Mouse (Mus musculus): ENCODE measurements around the gene Usp48. TPM values are rescaled to one million over a fixed set of nuclear protein-coding genes. Genes with fewer than 3 reads are reported as not detected.

Usp48 gene
- polyA plus RNA-seq, 1 experiment from 2014 or later, result 62.9 TPM

DNA sequence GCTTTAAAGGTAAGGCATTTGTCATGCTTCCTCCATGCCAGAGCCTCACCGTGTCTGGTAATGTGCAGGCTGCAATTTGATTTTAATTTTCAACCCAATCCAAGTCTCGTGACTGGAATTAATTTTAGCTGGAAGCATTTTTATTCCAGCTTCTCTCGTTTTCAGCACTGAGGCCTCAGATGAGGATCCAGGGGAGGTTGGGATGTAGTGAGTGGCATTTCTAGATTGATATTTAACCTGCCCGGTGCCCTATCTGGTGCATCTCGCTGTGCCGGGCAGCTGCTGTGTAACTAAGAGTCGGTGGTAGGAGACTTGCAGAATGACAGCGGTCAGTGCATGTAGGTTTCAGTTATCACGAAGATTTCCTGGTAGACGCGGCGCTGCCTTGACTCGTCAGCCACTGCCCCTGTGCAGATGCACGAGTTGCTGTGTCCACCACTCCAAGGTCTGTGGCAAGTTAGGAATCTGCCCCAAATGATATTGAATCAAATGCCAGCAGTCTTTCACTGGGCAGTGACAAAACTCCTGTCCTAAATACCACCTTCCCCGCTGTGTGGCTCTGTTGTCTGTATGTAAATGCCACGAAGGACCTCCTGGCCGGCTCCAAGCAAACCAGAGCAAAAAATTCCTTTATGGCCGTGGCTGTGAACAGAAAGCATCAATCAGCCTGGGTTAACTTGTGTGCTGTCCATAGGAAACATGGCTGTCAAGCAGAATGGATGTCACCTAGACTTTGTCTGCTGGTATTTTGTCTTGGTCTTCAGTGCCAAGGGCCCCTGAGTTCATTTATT is 61.9 kb downstream of the Usp48 start:
- Histone ChIP-seq H3K27me3 (ENCODE audit: insufficient read depth, low read length) (no peaks in the 10 kb centered on the region), H3K27ac (ENCODE audit: low read length) (peak overlapping the region; percentile 70), H3K9me3 (ENCODE audit: low read length) (no peaks in the 10 kb centered on the region), H3K36me3 (ENCODE audit: insufficient read depth, low read length) (peaks cover 55% of the 10 kb centered on the region), H3K4me3 (ENCODE audit: low read length) (no peak overlapping the region), H3K4me1 (ENCODE audit: insufficient read depth, low read length) (peaks cover 8% of the 10 kb centered on the region), H3K4me2 (replicated peaks; ENCODE audit: low read depth, low read length) (no peak overlapping the region), H3K9ac (replicated peaks; ENCODE audit: low read length) (no peak overlapping the region)
- WGBS, result 83% methylated on average over 18 of the region's 18 CpGs
- ATAC-seq (ENCODE audit: low FRiP score, low TSS enrichment), result no peak

DNA sequence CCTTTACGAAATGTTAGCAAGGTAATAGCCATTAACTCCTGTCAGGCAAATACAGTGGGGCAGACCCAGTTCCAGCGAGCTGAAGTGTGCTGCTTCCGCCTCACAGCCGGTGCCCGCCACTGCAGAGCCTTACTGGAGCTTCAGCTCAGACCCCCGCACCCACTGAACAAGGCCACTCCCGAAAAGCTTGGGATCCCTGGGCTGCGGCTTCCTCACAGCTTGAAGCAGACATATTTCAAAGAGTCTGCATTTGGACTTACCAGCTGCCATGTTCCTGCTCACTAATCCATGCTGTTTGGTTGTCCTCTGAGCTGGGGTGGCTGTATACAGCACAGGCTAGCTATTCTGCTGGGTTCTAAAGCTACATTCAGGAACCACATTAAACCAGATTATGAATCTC is 64.1 kb downstream of the Usp48 start:
- peaks cover 41% of the 10 kb centered on the region for H3K36me3 ChIP-seq (ENCODE audit: insufficient read depth, low read length)
- H3K27ac ChIP-seq (ENCODE audit: low read length), result peak overlapping the region; percentile 31; the same call in 1 of the 2 replicates
- no peak for ATAC-seq (ENCODE audit: low FRiP score, low TSS enrichment)
- no peak overlapping the region for H3K4me2 ChIP-seq (replicated peaks; ENCODE audit: low read depth, low read length)
- no peaks in the 10 kb centered on the region for H3K27me3 ChIP-seq (ENCODE audit: insufficient read depth, low read length)
- no peak overlapping the region for H3K9ac ChIP-seq (replicated peaks; ENCODE audit: low read length)
- no peak overlapping the region for H3K4me3 ChIP-seq (ENCODE audit: low read length)
- H3K4me1 ChIP-seq (ENCODE audit: insufficient read depth, low read length), result peaks cover 14% of the 10 kb centered on the region
- no peaks in the 10 kb centered on the region for H3K9me3 ChIP-seq (ENCODE audit: low read length)
- 82% methylated on average over 8 of the region's 8 CpGs for WGBS

DNA sequence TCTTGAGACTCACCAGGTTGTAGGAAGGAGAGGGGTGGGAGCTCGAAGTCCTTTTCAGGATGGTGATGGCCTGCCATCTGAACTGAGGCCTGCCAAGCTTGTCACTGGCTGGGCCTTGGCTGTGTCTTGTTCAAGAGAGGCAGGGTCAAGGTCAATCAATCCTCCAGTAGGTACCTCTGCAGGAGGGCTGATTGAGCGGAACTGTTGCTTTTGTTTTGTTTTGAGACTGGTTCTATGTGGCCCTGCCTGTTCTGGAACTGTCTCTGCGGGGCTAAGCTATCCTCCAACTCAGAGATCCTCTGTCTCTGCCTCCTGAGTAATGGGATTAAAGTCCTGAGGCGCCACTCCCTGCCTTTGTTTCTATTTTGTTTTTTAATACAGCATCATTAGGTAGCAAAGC is 66.0 kb downstream of the Usp48 start:
- Histone ChIP-seq H3K36me3 (ENCODE audit: insufficient read depth, low read length) (peaks cover 28% of the 10 kb centered on the region), H3K4me1 (ENCODE audit: insufficient read depth, low read length) (peaks cover 21% of the 10 kb centered on the region), H3K4me3 (ENCODE audit: low read length) (no peak overlapping the region), H3K9ac (replicated peaks; ENCODE audit: low read length) (no peak overlapping the region), H3K27me3 (ENCODE audit: insufficient read depth, low read length) (peaks cover 14% of the 10 kb centered on the region), H3K27ac (ENCODE audit: low read length) (no peak overlapping the region), H3K9me3 (ENCODE audit: low read length) (no peaks in the 10 kb centered on the region), H3K4me2 (replicated peaks; ENCODE audit: low read depth, low read length) (no peak overlapping the region)
- no peak for ATAC-seq (ENCODE audit: low FRiP score, low TSS enrichment)
- WGBS, result 82% methylated on average over 4 of the region's 4 CpGs

DNA sequence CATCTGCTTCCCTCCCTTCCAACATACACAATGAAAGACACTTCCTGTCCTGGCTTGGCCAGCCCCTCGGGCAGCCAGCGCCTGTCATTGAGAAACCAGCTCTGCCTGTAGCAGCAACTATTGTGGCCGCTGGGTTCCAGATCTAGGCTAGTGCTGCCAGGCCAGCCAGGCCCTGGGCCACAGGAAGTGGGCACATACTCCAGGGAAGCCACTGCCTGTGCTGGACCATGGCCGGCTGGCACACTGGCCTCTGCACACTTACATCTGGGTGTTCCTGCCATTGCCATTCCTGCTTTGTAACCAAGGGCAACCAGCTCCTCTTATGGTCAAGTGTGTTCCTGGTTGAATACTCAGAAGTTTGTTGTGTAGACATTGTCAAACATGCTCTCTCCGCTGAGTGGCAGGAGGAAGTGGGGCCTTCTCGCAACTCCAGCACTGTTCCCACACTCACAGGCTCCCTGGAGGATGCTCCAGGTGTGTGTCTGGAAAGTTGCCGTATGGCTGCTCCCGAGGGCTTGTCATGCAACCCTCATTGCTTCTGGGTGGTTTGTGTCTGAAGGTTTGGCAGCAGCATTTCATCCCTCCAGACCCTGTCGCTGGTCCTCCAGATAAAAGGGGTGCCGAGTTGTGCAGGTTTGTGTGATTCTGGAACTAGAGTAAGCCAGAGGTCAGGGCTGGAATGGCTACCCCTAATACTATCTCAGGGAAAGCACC is 67.0 kb downstream of the Usp48 start:
- no peak for ATAC-seq (ENCODE audit: low FRiP score, low TSS enrichment)
- Histone ChIP-seq H3K36me3 (ENCODE audit: insufficient read depth, low read length) (peaks cover 23% of the 10 kb centered on the region), H3K27me3 (ENCODE audit: insufficient read depth, low read length) (peaks cover 21% of the 10 kb centered on the region), H3K4me1 (ENCODE audit: insufficient read depth, low read length) (peaks cover 25% of the 10 kb centered on the region), H3K4me2 (replicated peaks; ENCODE audit: low read depth, low read length) (no peak overlapping the region), H3K4me3 (ENCODE audit: low read length) (no peak overlapping the region), H3K9ac (replicated peaks; ENCODE audit: low read length) (no peak overlapping the region), H3K27ac (ENCODE audit: low read length) (peak overlapping the region; percentile 63), H3K9me3 (ENCODE audit: low read length) (no peaks in the 10 kb centered on the region)
- WGBS, result 67% methylated on average over 10 of the region's 10 CpGs

DNA sequence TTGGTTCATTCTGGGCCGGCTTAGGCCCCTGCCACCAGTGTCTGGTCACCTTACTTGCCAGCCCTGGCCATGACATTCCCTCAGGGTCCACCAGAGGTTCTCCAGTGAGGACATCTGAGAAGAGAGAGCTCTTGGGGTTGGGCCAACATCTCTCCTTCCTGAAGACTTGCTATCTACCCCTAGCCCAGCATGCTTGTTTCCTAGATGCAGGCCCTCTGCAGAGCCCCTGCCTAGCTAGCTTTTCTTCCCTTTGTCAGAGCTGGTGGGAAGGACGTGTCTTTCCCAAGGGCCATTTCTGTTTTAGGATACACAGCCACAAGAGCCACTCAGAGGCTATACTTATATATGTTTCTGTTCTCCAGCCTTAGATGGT is 67.5 kb downstream of the Usp48 start:
- Histone ChIP-seq H3K4me3 (ENCODE audit: low read length) (no peak overlapping the region), H3K9ac (replicated peaks; ENCODE audit: low read length) (no peak overlapping the region), H3K9me3 (ENCODE audit: low read length) (no peaks in the 10 kb centered on the region), H3K4me1 (ENCODE audit: insufficient read depth, low read length) (peaks cover 25% of the 10 kb centered on the region), H3K4me2 (replicated peaks; ENCODE audit: low read depth, low read length) (no peak overlapping the region), H3K27me3 (ENCODE audit: insufficient read depth, low read length) (peaks cover 24% of the 10 kb centered on the region), H3K27ac (ENCODE audit: low read length) (peak overlapping the region; percentile 63), H3K36me3 (ENCODE audit: insufficient read depth, low read length) (peaks cover 18% of the 10 kb centered on the region)
- no peak for ATAC-seq (ENCODE audit: low FRiP score, low TSS enrichment)
- WGBS, result 50% methylated on average over 2 of the region's 2 CpGs

DNA sequence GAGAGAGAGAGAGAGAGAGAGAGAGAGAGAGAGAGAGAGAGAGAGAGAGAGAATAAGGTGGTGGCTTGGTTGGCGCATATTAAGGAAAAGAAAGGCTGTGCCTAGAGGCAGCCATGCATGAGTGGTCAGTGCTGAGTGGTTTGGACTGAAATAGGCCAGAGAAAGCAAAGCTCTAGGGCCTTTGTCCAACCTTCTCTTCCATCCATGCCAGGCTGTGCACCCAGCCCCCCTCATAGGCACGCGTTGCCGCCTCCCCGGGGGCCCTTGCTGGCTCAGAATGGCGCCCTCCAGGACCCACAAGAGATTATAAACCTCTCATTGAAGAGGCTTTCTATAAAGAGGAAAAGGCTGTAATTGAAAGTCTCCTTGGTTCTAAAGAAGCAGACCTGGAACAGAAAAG is 68.0 kb downstream of the Usp48 start:
- Histone ChIP-seq H3K4me1 (ENCODE audit: insufficient read depth, low read length) (peaks cover 25% of the 10 kb centered on the region), H3K4me2 (replicated peaks; ENCODE audit: low read depth, low read length) (no peak overlapping the region), H3K4me3 (ENCODE audit: low read length) (no peak overlapping the region), H3K9ac (replicated peaks; ENCODE audit: low read length) (no peak overlapping the region), H3K27ac (ENCODE audit: low read length) (peak overlapping the region; percentile 82), H3K27me3 (ENCODE audit: insufficient read depth, low read length) (peaks cover 24% of the 10 kb centered on the region), H3K36me3 (ENCODE audit: insufficient read depth, low read length) (peaks cover 13% of the 10 kb centered on the region), H3K9me3 (ENCODE audit: low read length) (no peaks in the 10 kb centered on the region)
- WGBS, result 74% methylated on average over 6 of the region's 6 CpGs
- ATAC-seq (ENCODE audit: low FRiP score, low TSS enrichment), result peak; percentile 66; the same call in 1 of the 2 replicates

DNA sequence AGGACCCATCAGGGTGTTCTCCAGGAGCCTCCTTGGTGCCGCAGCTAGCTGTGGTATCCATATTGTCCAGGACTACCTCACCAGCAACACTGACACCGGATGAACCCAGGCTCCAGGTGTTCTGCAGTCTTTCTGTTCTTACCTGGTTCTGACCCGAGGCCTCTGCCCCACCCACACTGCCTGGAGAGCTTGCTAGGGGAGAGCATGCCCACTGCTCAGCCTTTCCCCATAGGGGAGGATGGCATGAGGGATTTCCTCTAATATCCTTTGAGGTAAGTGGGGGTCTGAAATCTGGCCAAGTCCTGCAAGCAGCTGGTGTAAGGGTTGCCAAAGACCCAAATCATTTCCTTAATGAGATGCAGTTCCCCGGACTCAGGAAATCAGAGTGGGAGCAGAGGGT is 69.9 kb downstream of the Usp48 start:
- H3K9ac ChIP-seq (replicated peaks; ENCODE audit: low read length), result no peak overlapping the region
- no peak overlapping the region for H3K4me2 ChIP-seq (replicated peaks; ENCODE audit: low read depth, low read length)
- no peak overlapping the region for H3K4me3 ChIP-seq (ENCODE audit: low read length)
- H3K36me3 ChIP-seq (ENCODE audit: insufficient read depth, low read length), result no peaks in the 10 kb centered on the region
- no peak overlapping the region for H3K27ac ChIP-seq (ENCODE audit: low read length)
- peaks cover 25% of the 10 kb centered on the region for H3K4me1 ChIP-seq (ENCODE audit: insufficient read depth, low read length)
- no peaks in the 10 kb centered on the region for H3K9me3 ChIP-seq (ENCODE audit: low read length)
- 78% methylated on average over 4 of the region's 4 CpGs for WGBS
- peaks cover 24% of the 10 kb centered on the region for H3K27me3 ChIP-seq (ENCODE audit: insufficient read depth, low read length)
- no peak for ATAC-seq (ENCODE audit: low FRiP score, low TSS enrichment)

DNA sequence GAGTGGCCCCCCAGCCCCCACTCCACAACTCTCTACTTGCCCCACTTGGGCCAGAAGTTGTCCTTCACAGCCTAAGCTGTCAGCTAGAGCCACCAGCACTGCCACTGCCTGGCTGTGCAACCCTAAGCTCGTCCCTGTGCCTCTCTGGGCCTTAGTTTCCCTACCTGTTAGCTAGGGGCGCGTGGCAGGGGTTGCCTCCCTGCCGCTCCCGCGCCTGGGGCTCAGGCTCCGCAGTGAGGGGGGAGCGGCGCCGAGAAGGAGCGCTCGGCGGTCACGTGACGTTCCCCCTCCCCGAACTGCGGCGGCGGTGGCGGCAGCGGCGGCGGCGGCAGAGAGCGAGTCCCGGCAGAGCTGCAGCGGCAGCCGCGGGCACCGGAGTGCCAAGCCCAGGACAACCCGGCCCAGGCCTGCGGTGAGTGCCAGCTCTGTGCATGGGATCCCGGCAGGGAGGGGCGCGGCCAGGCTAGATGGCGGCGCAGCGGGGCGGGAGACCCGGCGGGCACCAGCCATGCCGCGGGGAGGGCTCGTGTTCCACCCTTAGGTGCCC is 71.0 kb downstream of the Usp48 start, which contains the start of gene Rap1gap:
TSS of gene Rap1gap (plus strand) at position 294 of the 547 bp plus-strand sequence.
- under 1% methylated on average over 30 of the region's 44 CpGs for WGBS
- Histone ChIP-seq H3K4me2 (replicated peaks; ENCODE audit: low read depth, low read length) (peak within 1 kb of the TSS; percentile 72), H3K9me3 (ENCODE audit: low read length) (no peaks in the 10 kb centered on the region), H3K4me3 (ENCODE audit: low read length) (peak within 1 kb of the TSS; percentile 48), H3K27ac (ENCODE audit: low read length) (no peak within 1 kb of the TSS), H3K4me1 (ENCODE audit: insufficient read depth, low read length) (peaks cover 25% of the 10 kb centered on the region), H3K27me3 (ENCODE audit: insufficient read depth, low read length) (peaks cover 24% of the 10 kb centered on the region), H3K9ac (replicated peaks; ENCODE audit: low read length) (peak within 1 kb of the TSS; percentile 51), H3K36me3 (ENCODE audit: insufficient read depth, low read length) (no peaks in the 10 kb centered on the region)
- ATAC-seq (ENCODE audit: low FRiP score, low TSS enrichment), result 0 out of 2 replicates have a peak, but pooled peaks have one; percentile 36

DNA sequence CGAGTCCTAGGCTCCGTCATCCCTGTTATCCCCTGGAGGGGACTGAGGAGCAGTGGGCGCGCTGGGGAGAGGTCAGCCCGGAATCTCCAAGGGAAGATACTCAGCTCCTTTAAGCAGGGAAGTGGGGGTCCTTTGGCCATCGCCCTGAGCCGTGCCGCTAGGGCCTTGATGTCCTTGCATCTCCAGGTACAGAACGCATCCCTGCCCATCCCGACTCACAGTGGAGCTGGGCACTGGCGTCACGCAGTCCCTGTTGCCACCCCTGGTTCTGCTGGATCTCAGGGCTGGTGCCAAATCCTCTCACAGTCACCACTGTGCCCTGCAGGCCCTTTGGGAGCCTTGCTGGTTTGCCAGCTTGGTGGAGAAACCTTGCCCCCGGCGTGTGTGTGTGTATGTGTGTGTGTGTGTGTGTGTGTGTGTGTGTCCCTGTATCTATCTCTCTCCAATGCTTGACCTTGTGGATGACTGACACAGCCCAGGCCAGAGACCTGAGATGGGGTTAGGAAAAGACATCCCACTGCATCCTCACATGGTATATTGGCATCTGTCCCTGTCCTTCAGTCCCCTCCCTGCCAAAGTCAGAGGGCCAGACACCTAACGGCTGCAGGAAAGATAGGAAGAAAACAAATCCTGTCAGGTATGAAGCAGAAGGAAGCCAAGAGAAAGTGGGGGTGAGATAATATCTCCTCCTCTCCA is 71.6 kb downstream of the Usp48 start:
- Histone ChIP-seq H3K27me3 (ENCODE audit: insufficient read depth, low read length) (peaks cover 24% of the 10 kb centered on the region), H3K9me3 (ENCODE audit: low read length) (no peaks in the 10 kb centered on the region), H3K9ac (replicated peaks; ENCODE audit: low read length) (peak overlapping the region; percentile 51), H3K4me2 (replicated peaks; ENCODE audit: low read depth, low read length) (peak overlapping the region; percentile 72), H3K4me1 (ENCODE audit: insufficient read depth, low read length) (peaks cover 25% of the 10 kb centered on the region), H3K4me3 (ENCODE audit: low read length) (peak overlapping the region; percentile 48), H3K27ac (ENCODE audit: low read length) (no peak overlapping the region), H3K36me3 (ENCODE audit: insufficient read depth, low read length) (no peaks in the 10 kb centered on the region)
- no peak for ATAC-seq (ENCODE audit: low FRiP score, low TSS enrichment)
- 15% methylated on average over 14 of the region's 15 CpGs for WGBS
